Mouse (Mus musculus) stomach, embryonic 14.5 days (tissue): ENCODE measurements around the gene Flt3. TPM values are rescaled to one million over a fixed set of nuclear protein-coding genes. Genes with fewer than 3 reads are reported as not detected.

Source experiments
- ATAC-seq: fragments of 200-750 bp; cut with Nextera tagmentation; 2 replicates; pipeline ENCODE4 v1.8.0; 2017; ENCODE audit warnings: low read depth, moderate TSS enrichment; ENCODE audit not compliant: insufficient number of reproducible peaks, insufficient read depth, low FRiP score
- H3K27ac ChIP-seq: fragments of 300-500 bp; sonication (generic); 2 replicates; pipeline ENCODE4 v1.5.1; 2014; ENCODE audit warnings: mild to moderate bottlenecking, low read length, moderate library complexity, mixed read lengths
- H3K27me3 ChIP-seq: fragments of 300-500 bp; sonication (generic); 2 replicates; pipeline ENCODE4 v1.6.1; 2014; ENCODE audit warnings: low read length, control low read depth, mixed read lengths; ENCODE audit not compliant: control insufficient read depth, insufficient read depth
- H3K36me3 ChIP-seq: fragments of 300-500 bp; sonication (generic); 2 replicates; pipeline ENCODE4 v1.6.1; 2014; ENCODE audit warnings: mild to moderate bottlenecking, control low read depth, low read length, moderate library complexity, mixed read lengths; ENCODE audit not compliant: control insufficient read depth, insufficient read depth
- H3K4me1 ChIP-seq: fragments of 300-500 bp; sonication (generic); 2 replicates; pipeline ENCODE4 v1.6.1; 2014; ENCODE audit warnings: low read length, control low read depth, mixed read lengths; ENCODE audit not compliant: control insufficient read depth, insufficient read depth
- H3K4me2 ChIP-seq: fragments of 300-500 bp; sonication (generic); replicated peaks from 2 replicates; pipeline ENCODE4 v1.6.1; 2014; ENCODE audit warnings: low read depth, low read length, control low read depth
- H3K4me3 ChIP-seq: fragments of 300-500 bp; sonication (generic); 2 replicates; pipeline ENCODE4 v1.5.1; 2014; ENCODE audit warnings: low read depth, low read length, control low read depth
- H3K9ac ChIP-seq: fragments of 300-500 bp; sonication (generic); replicated peaks from 2 replicates; pipeline ENCODE4 v1.6.1; 2014; ENCODE audit warnings: low read depth, mild to moderate bottlenecking, control low read depth, low read length, moderate library complexity, mixed read lengths
- H3K9me3 ChIP-seq: fragments of 300-500 bp; sonication (generic); 2 replicates; pipeline ENCODE4 v1.6.1; 2016; ENCODE audit warnings: low read depth, low read length, control low read depth; ENCODE audit not compliant: control insufficient read depth
- WGBS: fragments of 180-500 bp; shearing (Covaris S2); extraction: QIAGEN DNeasy Blood & Tissue Kit; methylation state at CpG from one replicate; pipeline ENCODE4 v1.1.7; 2014; 5-methylcytosine and 5-hydroxymethylcytosine counted together
- polyA plus RNA-seq: library from polyadenylated mRNA; unstranded; fragments of >200 nt; fragmentation: Nextera tagmentation; extraction: Ambion mirVana; gene quantifications from 2 replicates; pipeline ENCODE4 v1.2.1, GENCODE M21; 2014

Gene Flt3
- polyA plus RNA-seq, 1 experiment from 2014 or later = 0.06 TPM

- no peak for ATAC-seq
- no peaks in the 10 kb centered on the region for H3K36me3 ChIP-seq
- no peaks in the 10 kb centered on the region for H3K4me1 ChIP-seq
- H3K4me2 ChIP-seq = no peak overlapping the region
- no peaks in the 10 kb centered on the region for H3K27me3 ChIP-seq
- no peaks in the 10 kb centered on the region for H3K9me3 ChIP-seq
- H3K9ac ChIP-seq = no peak overlapping the region
- no peak overlapping the region for H3K4me3 ChIP-seq
- WGBS = 86% methylated on average over 10 of the region's 10 CpGs
- H3K27ac ChIP-seq = no peak overlapping the region
These were observed 18.9 kb downstream of the Flt3 start for GRCm38 (mm10) chr5:147381396-147381795.

GRCm38 (mm10) chr5:147379481-147379880, 20.8 kb downstream of the Flt3 start:
- ATAC-seq = no peak
- Histone ChIP-seq H3K9me3 (no peaks in the 10 kb centered on the region), H3K27ac (no peak overlapping the region), H3K27me3 (no peaks in the 10 kb centered on the region), H3K9ac (no peak overlapping the region), H3K36me3 (no peaks in the 10 kb centered on the region), H3K4me3 (no peak overlapping the region), H3K4me2 (no peak overlapping the region), H3K4me1 (no peaks in the 10 kb centered on the region)
- WGBS = 90% methylated on average over 3 of the region's 3 CpGs

- no peaks in the 10 kb centered on the region for H3K27me3 ChIP-seq
- H3K9ac ChIP-seq = no peak overlapping the region
- H3K9me3 ChIP-seq = no peaks in the 10 kb centered on the region
- no peak overlapping the region for H3K4me3 ChIP-seq
- no peaks in the 10 kb centered on the region for H3K36me3 ChIP-seq
- H3K27ac ChIP-seq = no peak overlapping the region
- H3K4me2 ChIP-seq = no peak overlapping the region
- whole genome bisulfite sequencing = 86% methylated on average over 8 of the region's 8 CpGs
- H3K4me1 ChIP-seq = no peaks in the 10 kb centered on the region
- ATAC-seq = no peak
These were observed 30.0 kb downstream of the Flt3 start for GRCm38 (mm10) chr5:147370276-147370675.

- 98% methylated on average over 6 of the region's 6 CpGs for WGBS
- Histone ChIP-seq H3K4me1 (no peaks in the 10 kb centered on the region), H3K36me3 (no peaks in the 10 kb centered on the region), H3K4me3 (no peak overlapping the region), H3K27me3 (no peaks in the 10 kb centered on the region), H3K9me3 (no peaks in the 10 kb centered on the region), H3K4me2 (no peak overlapping the region), H3K27ac (no peak overlapping the region), H3K9ac (no peak overlapping the region)
- no peak for ATAC-seq
These were observed 32.1 kb downstream of the Flt3 start for GRCm38 (mm10) chr5:147368221-147368620.

GRCm38 (mm10) chr5:147365995-147366765, 34.1 kb downstream of the Flt3 start:
- 35% methylated on average over 16 of the region's 16 CpGs for WGBS

GRCm38 (mm10) chr5:147363054-147363453, 37.2 kb downstream of the Flt3 start:
- no peak overlapping the region for H3K4me2 ChIP-seq
- H3K27me3 ChIP-seq = no peaks in the 10 kb centered on the region
- H3K27ac ChIP-seq = no peak overlapping the region
- no peaks in the 10 kb centered on the region for H3K9me3 ChIP-seq
- no peaks in the 10 kb centered on the region for H3K36me3 ChIP-seq
- H3K4me1 ChIP-seq = no peaks in the 10 kb centered on the region
- no peak overlapping the region for H3K4me3 ChIP-seq
- H3K9ac ChIP-seq = no peak overlapping the region
- no peak for ATAC-seq
- 81% methylated on average over 12 of the region's 12 CpGs for WGBS

More at GRCm38 (mm10) chr5:147365995-147366765, 34.1 kb downstream of the Flt3 start:
- no peaks in the 10 kb centered on the region for H3K27me3 ChIP-seq
- no peak overlapping the region for H3K27ac ChIP-seq
- H3K4me2 ChIP-seq = no peak overlapping the region
- no peaks in the 10 kb centered on the region for H3K4me1 ChIP-seq
- H3K36me3 ChIP-seq = no peaks in the 10 kb centered on the region
- no peak overlapping the region for H3K4me3 ChIP-seq
- ATAC-seq = no peak
- H3K9ac ChIP-seq = no peak overlapping the region
- H3K9me3 ChIP-seq = no peaks in the 10 kb centered on the region

- H3K27me3 ChIP-seq = no peaks in the 10 kb centered on the region
- H3K4me1 ChIP-seq = no peaks in the 10 kb centered on the region
- no peaks in the 10 kb centered on the region for H3K36me3 ChIP-seq
- ATAC-seq = no peak
- no peaks in the 10 kb centered on the region for H3K9me3 ChIP-seq
- H3K4me3 ChIP-seq = no peak overlapping the region
- WGBS = 94% methylated on average over 11 of the region's 11 CpGs
- no peak overlapping the region for H3K27ac ChIP-seq
- no peak overlapping the region for H3K4me2 ChIP-seq
- no peak overlapping the region for H3K9ac ChIP-seq
These were observed 41.8 kb downstream of the Flt3 start for GRCm38 (mm10) chr5:147358481-147358880.

GRCm38 (mm10) chr5:147357536-147357935, 42.8 kb downstream of the Flt3 start:
- no peak overlapping the region for H3K4me2 ChIP-seq
- H3K27ac ChIP-seq = no peak overlapping the region
- H3K36me3 ChIP-seq = no peaks in the 10 kb centered on the region
- H3K9ac ChIP-seq = no peak overlapping the region
- no peaks in the 10 kb centered on the region for H3K4me1 ChIP-seq
- H3K4me3 ChIP-seq = no peak overlapping the region
- H3K9me3 ChIP-seq = no peaks in the 10 kb centered on the region
- 48% methylated on average over 3 of the region's 3 CpGs for WGBS
- ATAC-seq = no peak
- no peaks in the 10 kb centered on the region for H3K27me3 ChIP-seq
